Mouse (Mus musculus) stomach, postnatal 0 days (tissue): ENCODE results near the gene Gpx5.

Experiments used
- CTCF ChIP-seq: IDR thresholded peaks from 2 replicates; pipeline ENCODE4 v1.5.1; 2016; ENCODE audit warnings: antibody characterized with exemption, low read depth, mild to moderate bottlenecking, moderate library complexity
- EP300 ChIP-seq: optimal IDR thresholded peaks from 2 replicates; pipeline ENCODE3; 2016; ENCODE audit warnings: antibody characterized with exemption

DNA sequence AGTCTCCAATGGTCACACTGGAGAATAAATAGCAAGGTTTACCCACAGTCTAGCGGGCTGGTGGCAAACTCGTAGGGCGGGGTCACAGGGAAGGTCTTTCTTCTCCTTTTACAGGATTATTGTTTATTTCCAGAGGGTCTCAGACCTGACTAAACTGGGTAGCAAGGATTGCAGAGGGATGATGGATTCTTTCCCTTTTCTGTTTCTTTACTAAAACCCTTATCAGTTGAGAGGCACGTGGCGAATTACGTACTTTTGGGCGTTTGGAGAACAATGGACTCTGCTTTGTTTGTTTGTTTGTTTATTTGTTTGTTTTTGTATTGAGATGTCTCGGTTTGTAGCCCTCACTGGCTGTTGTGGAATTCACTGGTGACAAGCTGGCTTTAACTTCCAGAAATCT is 13.5 kb downstream of the Gpx5 start:
- TF ChIP-seq CTCF, result no peak
- TF ChIP-seq EP300, result no peak
